Comparison of ENCODE assay signal across 11 mouse cellular contexts in genomic region chr2:137156018-137156417, GRCm38 (mm10).
"Had no signal": no experiment of that assay in that cellular context is flagged by ENCODE, and none has a peak within 500 bp of the region (broad histone marks: within the 10 kb centered on the region; RNA-seq: fewer than 3 reads in every experiment).

No protein-coding gene starts in this region.

- H3K9ac ChIP-seq: limb, embryonic 13.5 days; liver, embryonic 13.5 days; midbrain, embryonic 13.5 days; neural tube, embryonic 15.5 days had no signal

- DNase-seq: left cerebral cortex, postnatal 4 days; liver, embryonic 13.5 days; lung, adult 18-20 months; right cerebral cortex, postnatal 14 days; thymus, postnatal 36 days had no signal

- H3K27me3 ChIP-seq: limb, embryonic 13.5 days; liver, embryonic 13.5 days; neural tube, embryonic 15.5 days had no signal

- ATAC-seq: hindbrain, embryonic 16.5 days; inflammation-experienced regulatory T-cells, adult 6 months; intestine, postnatal 0 days; midbrain, embryonic 13.5 days had no signal

- H3K36me3 ChIP-seq: limb, embryonic 13.5 days; liver, embryonic 13.5 days; midbrain, embryonic 13.5 days; neural tube, embryonic 15.5 days had no signal

- H3K9me3 ChIP-seq: liver, embryonic 13.5 days; midbrain, embryonic 13.5 days; neural tube, embryonic 15.5 days had no signal

- H3K4me1 ChIP-seq: limb, embryonic 13.5 days; liver, embryonic 13.5 days; neural tube, embryonic 15.5 days had no signal

- H3K4me3 ChIP-seq: limb, embryonic 13.5 days; liver, embryonic 13.5 days; midbrain, embryonic 13.5 days; neural tube, embryonic 15.5 days had no signal

- H3K4me2 ChIP-seq: limb, embryonic 13.5 days; liver, embryonic 13.5 days; midbrain, embryonic 13.5 days; neural tube, embryonic 15.5 days had no signal

- H3K27ac ChIP-seq: limb, embryonic 13.5 days; liver, embryonic 13.5 days; midbrain, embryonic 13.5 days; neural tube, embryonic 15.5 days had no signal
